Mouse (Mus musculus) liver, embryonic 15.5 days (tissue): ENCODE data around the gene Ccl27a. TPM values are rescaled to one million over a fixed set of nuclear protein-coding genes. Genes with fewer than 3 reads are reported as not detected.
"Not testable (repeated sequence)": the region's sequence is repeated elsewhere in the genome, so short reads cannot be mapped to it uniquely, and the experiment has no call there.

Experiments
- ATAC-seq: fragments of 200-750 bp; cut with Nextera tagmentation; 2 replicates; pipeline ENCODE4 v1.8.0; 2017; ENCODE audit warnings: moderate number of reproducible peaks, mild to moderate bottlenecking, moderate library complexity; ENCODE audit not compliant: insufficient read depth
- H3K27ac ChIP-seq: fragments of 300-500 bp; sonication (generic); replicated peaks from 2 replicates; pipeline ENCODE4 v1.5.1; 2015; ENCODE audit warnings: mild to moderate bottlenecking, inconsistent platforms
- H3K27me3 ChIP-seq: fragments of 300-500 bp; sonication (generic); 2 replicates; pipeline ENCODE4 v1.6.1; 2015; ENCODE audit warnings: mild to moderate bottlenecking, inconsistent platforms
- H3K36me3 ChIP-seq: fragments of 300-500 bp; sonication (generic); replicated peaks from 2 replicates; pipeline ENCODE4 v1.6.1; 2015; ENCODE audit warnings: moderate library complexity, mild to moderate bottlenecking, inconsistent platforms
- H3K4me1 ChIP-seq: fragments of 300-500 bp; sonication (generic); replicated peaks from 2 replicates; pipeline ENCODE4 v1.6.1; 2015; ENCODE audit warnings: inconsistent platforms
- H3K4me2 ChIP-seq: fragments of 300-500 bp; sonication (generic); 2 replicates; pipeline ENCODE4 v1.6.1; 2015; ENCODE audit warnings: moderate library complexity, mild to moderate bottlenecking, inconsistent platforms
- H3K4me3 ChIP-seq: fragments of 300-500 bp; sonication (generic); replicated peaks from 2 replicates; pipeline ENCODE4 v1.5.1; 2015; ENCODE audit warnings: mild to moderate bottlenecking, inconsistent platforms
- H3K9ac ChIP-seq: fragments of 300-500 bp; sonication (generic); 2 replicates; pipeline ENCODE4 v1.6.1; 2015; ENCODE audit warnings: moderate library complexity, mild to moderate bottlenecking, inconsistent platforms
- H3K9me3 ChIP-seq: fragments of 300-500 bp; sonication (generic); replicated peaks from 2 replicates; pipeline ENCODE4 v1.6.1; 2016; ENCODE audit warnings: inconsistent platforms
- WGBS: fragments of 180-500 bp; shearing (Covaris S2); methylation state at CpG from one replicate; pipeline ENCODE4 v1.1.7; 2015; ENCODE audit warnings: mixed read lengths; ENCODE audit not compliant: insufficient replicate concordance; 5-methylcytosine and 5-hydroxymethylcytosine counted together
- polyA plus RNA-seq: library from polyadenylated mRNA; unstranded; fragments of >200 nt; fragmentation: Nextera tagmentation; extraction: Ambion mirVana; gene quantifications from 2 replicates; pipeline ENCODE4 v1.2.1, GENCODE M21; 2015

Gene Ccl27a
- polyA plus RNA-seq: 7.3 and 8.2 TPM in 2 replicates

- 5% methylated on average over 12 of the region's 14 CpGs for WGBS
- not testable (repeated sequence) for H3K4me1 ChIP-seq, H3K9ac ChIP-seq, H3K27me3 ChIP-seq, H3K36me3 ChIP-seq, H3K27ac ChIP-seq, H3K9me3 ChIP-seq, ATAC-seq
- Histone ChIP-seq H3K4me3 (peak within 1 kb of the TSS; percentile 57), H3K4me2 (peak within 1 kb of the TSS; percentile 71)
These were observed at the start of gene Ccl27a for GRCm38 (mm10) chr4:41774002-41774401. Gene Ccl27a (minus strand): TSS chr4:41774247.

- H3K4me3 ChIP-seq, H3K9ac ChIP-seq, ATAC-seq, H3K9me3 ChIP-seq, H3K4me1 ChIP-seq, H3K27ac ChIP-seq, H3K4me2 ChIP-seq, H3K27me3 ChIP-seq, H3K36me3 ChIP-seq: not testable (repeated sequence)
- WGBS: 47% methylated on average over 3 of the region's 3 CpGs
These were observed 9.2 kb upstream of the Ccl27a start for GRCm38 (mm10) chr4:41783197-41783596.

GRCm38 (mm10) chr4:41782711-41783110 is 8.7 kb upstream of the Ccl27a start:
- not testable (repeated sequence) for ATAC-seq, H3K9me3 ChIP-seq, H3K4me1 ChIP-seq, H3K27ac ChIP-seq, H3K27me3 ChIP-seq, H3K36me3 ChIP-seq, H3K4me3 ChIP-seq, H3K4me2 ChIP-seq, H3K9ac ChIP-seq
- 44% methylated on average over 4 of the region's 4 CpGs for WGBS

GRCm38 (mm10) chr4:41781748-41782485 is 7.9 kb upstream of the Ccl27a start:
- H3K27me3 ChIP-seq, H3K4me1 ChIP-seq, H3K4me3 ChIP-seq, H3K36me3 ChIP-seq, H3K9ac ChIP-seq, H3K9me3 ChIP-seq, ATAC-seq, H3K4me2 ChIP-seq, H3K27ac ChIP-seq: not testable (repeated sequence)
- 30% methylated on average over 18 of the region's 21 CpGs for WGBS

- not testable (repeated sequence) for H3K9ac ChIP-seq, H3K4me1 ChIP-seq, H3K27ac ChIP-seq, H3K36me3 ChIP-seq, H3K4me2 ChIP-seq, H3K9me3 ChIP-seq, H3K4me3 ChIP-seq, H3K27me3 ChIP-seq, ATAC-seq
- 24% methylated on average over 7 of the region's 9 CpGs for WGBS
These were observed 7.2 kb upstream of the Ccl27a start for GRCm38 (mm10) chr4:41781271-41781670.

- H3K4me3 ChIP-seq, H3K4me1 ChIP-seq, H3K36me3 ChIP-seq, H3K27ac ChIP-seq, ATAC-seq, H3K4me2 ChIP-seq, H3K27me3 ChIP-seq, H3K9me3 ChIP-seq, H3K9ac ChIP-seq: not testable (repeated sequence)
- 65% methylated on average over 1 of the region's 1 CpGs for WGBS
These were observed 1.8 kb upstream of the Ccl27a start for GRCm38 (mm10) chr4:41775840-41776239.

GRCm38 (mm10) chr4:41774506-41774905 is 459 bp upstream of the Ccl27a start:
- not testable (repeated sequence) for H3K9ac ChIP-seq, H3K9me3 ChIP-seq, H3K36me3 ChIP-seq, ATAC-seq, H3K4me1 ChIP-seq, H3K27me3 ChIP-seq, H3K27ac ChIP-seq
- H3K4me3 ChIP-seq: peak overlapping the region; percentile 57
- 76% methylated on average over 3 of the region's 3 CpGs for whole genome bisulfite sequencing
- peak overlapping the region; percentile 71 for H3K4me2 ChIP-seq

- peak overlapping the region; percentile 71 for H3K4me2 ChIP-seq
- peak overlapping the region; percentile 57 for H3K4me3 ChIP-seq
- not testable (repeated sequence) for H3K36me3 ChIP-seq, H3K27ac ChIP-seq, H3K9ac ChIP-seq, ATAC-seq, H3K9me3 ChIP-seq, H3K27me3 ChIP-seq, H3K4me1 ChIP-seq
- WGBS: 1% methylated on average over 23 of the region's 25 CpGs
These were observed 545 bp downstream of the Ccl27a start for GRCm38 (mm10) chr4:41773502-41773901.

- H3K9me3 ChIP-seq, H3K27ac ChIP-seq, H3K27me3 ChIP-seq, H3K36me3 ChIP-seq, ATAC-seq, H3K9ac ChIP-seq, H3K4me1 ChIP-seq: not testable (repeated sequence)
- Histone ChIP-seq H3K4me2 (peak overlapping the region; percentile 62), H3K4me3 (peak overlapping the region; percentile 41)
- WGBS: 8% methylated on average over 7 of the region's 16 CpGs
These were observed 1.1 kb downstream of the Ccl27a start for GRCm38 (mm10) chr4:41772946-41773345.

- 46% methylated on average over 10 of the region's 10 CpGs for WGBS
- not testable (repeated sequence) for H3K27ac ChIP-seq, H3K9me3 ChIP-seq, ATAC-seq, H3K27me3 ChIP-seq, H3K36me3 ChIP-seq, H3K4me3 ChIP-seq, H3K9ac ChIP-seq, H3K4me2 ChIP-seq
- H3K4me1 ChIP-seq: peaks cover 11% of the 10 kb centered on the region
These were observed 6.7 kb downstream of the Ccl27a start for GRCm38 (mm10) chr4:41767301-41767700.

GRCm38 (mm10) chr4:41763176-41763575 is 10.9 kb downstream of the Ccl27a start:
- not testable (repeated sequence) for H3K4me3 ChIP-seq, H3K9ac ChIP-seq, ATAC-seq, H3K36me3 ChIP-seq, H3K27ac ChIP-seq, H3K4me2 ChIP-seq, H3K27me3 ChIP-seq, H3K9me3 ChIP-seq
- WGBS: 63% methylated on average over 5 of the region's 6 CpGs
- peaks cover 46% of the 10 kb centered on the region for H3K4me1 ChIP-seq

GRCm38 (mm10) chr4:41762688-41763114 is 11.3 kb downstream of the Ccl27a start:
- not testable (repeated sequence) for H3K27ac ChIP-seq, H3K4me3 ChIP-seq, H3K9ac ChIP-seq, H3K4me2 ChIP-seq, H3K27me3 ChIP-seq, ATAC-seq, H3K9me3 ChIP-seq
- peaks cover 11% of the 10 kb centered on the region for H3K36me3 ChIP-seq
- WGBS: 62% methylated on average over 8 of the region's 8 CpGs
- H3K4me1 ChIP-seq: peaks cover 46% of the 10 kb centered on the region
